Mouse (Mus musculus): ENCODE measurements around the gene Bend4. TPM values are rescaled to one million over a fixed set of nuclear protein-coding genes. Genes with fewer than 3 reads are reported as not detected.

The Bend4 gene
- total RNA-seq, 2 experiments from 2014 or later = 0.26 to 0.39 TPM

DNA sequence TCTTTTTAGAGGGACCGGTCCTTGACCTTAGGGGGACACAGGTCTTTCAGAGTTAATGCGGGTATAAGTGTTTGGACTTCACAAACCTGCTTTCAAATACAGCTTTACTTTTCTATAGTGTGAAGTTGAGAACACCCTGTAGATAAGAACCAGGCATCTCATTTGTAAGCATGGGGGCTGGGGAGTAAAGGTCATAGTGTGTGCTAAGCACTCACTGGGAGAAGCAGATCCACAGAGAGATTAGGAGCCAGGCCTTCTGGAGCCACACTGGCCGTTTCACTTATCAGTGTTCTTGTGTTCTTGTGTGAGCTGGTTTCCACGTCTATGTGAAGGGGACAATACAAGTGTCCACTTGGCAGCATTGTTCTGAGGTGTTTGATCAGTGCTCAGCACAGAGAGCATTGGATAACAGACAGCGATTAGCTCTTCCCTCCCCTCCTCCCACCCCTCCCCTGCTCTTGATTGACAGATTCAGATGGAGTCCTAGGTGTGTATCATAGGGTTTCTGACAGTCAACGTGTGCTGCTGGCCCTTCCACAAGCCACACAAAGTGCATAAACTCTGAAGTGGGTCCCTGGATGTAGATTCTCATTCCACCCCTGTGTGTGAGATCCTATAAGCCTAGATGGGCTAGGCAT, 14.8 kb upstream of the Bend4 start:
- TF ChIP-seq CTCF (IDR thresholded peaks at IDR 0.05) = no peak
- H3K27ac ChIP-seq = no peak overlapping the region
- intact Hi-C loops (cut with DNase I) = no loop called here
- no peak for DNase-seq
- no peak overlapping the region for H3K4me3 ChIP-seq

DNA sequence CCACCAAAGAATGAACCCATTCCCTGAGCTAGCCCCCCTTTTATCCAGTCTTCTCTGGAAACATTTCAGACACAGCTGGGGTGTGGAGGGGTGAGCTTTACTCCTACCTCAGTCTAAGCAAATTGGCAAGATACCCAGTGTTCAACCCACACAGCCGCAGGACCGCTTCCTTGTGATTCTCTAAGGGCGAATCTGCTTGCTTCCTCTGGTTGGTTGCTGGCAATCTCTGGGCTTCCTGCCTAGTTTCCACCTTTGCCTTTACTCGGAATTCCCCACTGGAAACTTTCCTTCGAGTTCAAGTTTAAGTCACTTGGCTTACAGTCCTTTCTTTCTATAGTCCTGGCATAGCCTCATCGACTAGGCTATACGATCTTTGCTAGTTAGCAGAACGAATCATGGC, 12.5 kb upstream of the Bend4 start:
- TF ChIP-seq CTCF (IDR thresholded peaks at IDR 0.05) = no peak
- no peak overlapping the region for H3K4me3 ChIP-seq
- DNase-seq = no peak
- H3K27ac ChIP-seq = no peak overlapping the region
- intact Hi-C loops (cut with DNase I) = no loop called here

DNA sequence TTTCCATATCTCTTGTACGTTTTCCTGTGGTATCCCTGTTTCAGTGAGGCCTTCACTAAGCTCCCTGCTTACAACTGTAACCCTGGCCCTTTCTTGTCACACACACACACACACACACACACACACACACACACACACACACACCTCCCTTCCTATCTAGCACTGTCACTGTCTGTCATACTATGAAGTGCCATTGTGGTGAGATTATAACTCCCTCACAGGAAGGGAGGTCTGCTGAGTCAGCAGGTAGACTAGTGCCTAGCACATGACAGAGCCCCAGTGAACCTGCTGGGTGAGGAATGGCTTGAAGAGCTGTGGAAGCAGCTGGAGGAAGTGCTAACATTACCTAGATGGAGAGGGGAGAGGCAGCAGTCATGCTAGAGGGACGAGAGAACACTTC, 9.3 kb upstream of the Bend4 start:
- TF ChIP-seq CTCF (IDR thresholded peaks at IDR 0.05) = no peak
- Histone ChIP-seq H3K27ac (no peak overlapping the region), H3K4me3 (no peak overlapping the region)
- intact Hi-C loops (cut with DNase I) = no loop called here
- no peak for DNase-seq

DNA sequence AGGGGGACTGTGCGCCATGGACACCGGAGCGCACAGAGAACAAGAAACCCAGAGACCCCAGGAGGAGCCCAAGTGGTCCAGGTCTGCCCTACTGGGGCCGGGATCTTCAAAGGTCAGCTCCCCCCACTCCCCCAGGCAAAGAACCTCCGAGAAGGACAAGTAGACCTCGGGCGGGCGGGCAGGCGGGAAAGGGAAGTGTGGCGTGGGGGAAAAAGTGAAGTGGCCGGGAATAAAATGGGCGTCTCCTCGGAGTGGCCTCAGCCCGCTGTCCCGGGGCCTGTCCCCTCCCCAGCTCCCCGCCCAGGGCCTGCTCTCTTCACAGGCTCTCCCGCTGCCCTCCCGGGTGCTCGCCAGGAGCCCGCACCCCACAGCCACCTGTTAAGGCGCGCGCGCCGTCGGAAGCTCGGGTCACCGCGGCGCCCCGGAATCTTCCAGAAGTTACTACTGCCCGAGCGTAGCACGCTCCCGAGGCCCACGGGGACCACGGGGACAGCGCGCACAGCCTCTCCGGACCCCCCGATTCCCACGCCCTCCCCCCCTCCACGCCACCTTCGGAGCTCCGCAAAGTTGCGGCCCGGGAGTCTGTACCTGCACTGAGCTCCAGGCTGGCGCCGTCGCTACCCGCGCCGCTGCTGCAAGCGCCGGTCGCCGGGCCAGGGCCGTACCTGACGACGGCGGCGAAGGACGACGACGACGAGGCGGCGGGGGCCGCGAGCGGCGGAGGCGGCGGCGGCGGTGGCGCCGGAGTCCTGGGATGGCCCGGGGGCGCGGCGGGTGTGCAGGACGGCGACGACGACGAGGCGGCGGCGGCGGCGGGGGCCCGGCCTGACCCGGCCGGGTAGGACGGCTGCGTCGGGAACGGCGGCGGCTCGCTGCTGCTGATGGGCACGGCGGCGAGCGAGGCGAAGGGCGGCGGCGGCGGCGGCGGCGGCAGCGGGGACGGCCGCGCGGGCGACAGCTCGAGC, 1.4 kb downstream of the Bend4 start:
- intact Hi-C loops (cut with DNase I) = no loop called here
- 0 out of 2 replicates have a peak overlapping the region, but pooled peaks have one; percentile 35 for H3K27ac ChIP-seq
- no peak for TF ChIP-seq CTCF (IDR thresholded peaks at IDR 0.05)
- peak; percentile 26 for DNase-seq
- H3K4me3 ChIP-seq = peak overlapping the region; percentile 82

DNA sequence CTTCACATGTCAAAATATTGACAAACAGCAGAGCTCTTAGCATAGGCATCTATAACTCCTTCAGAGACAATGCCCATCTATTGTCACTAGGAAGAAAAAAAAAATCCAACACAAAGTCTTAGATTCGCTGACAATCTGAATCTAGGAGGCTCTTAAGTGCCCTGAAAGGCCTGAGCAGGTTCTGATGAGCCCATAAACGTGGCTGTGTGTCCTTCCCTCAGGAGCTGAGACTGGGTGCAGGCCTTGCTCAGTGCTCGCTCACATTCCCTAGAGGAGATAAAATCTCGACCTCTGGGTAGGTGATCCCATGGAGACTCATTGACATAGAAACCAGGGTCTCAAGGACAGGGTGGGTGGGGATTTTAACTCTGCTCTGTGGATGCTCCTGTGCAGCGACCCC, 2.1 kb downstream of the Bend4 start:
- no peak for DNase-seq
- TF ChIP-seq CTCF (IDR thresholded peaks at IDR 0.05) = no peak
- H3K27ac ChIP-seq = no peak overlapping the region
- H3K4me3 ChIP-seq = peak overlapping the region; percentile 82
- intact Hi-C loops (cut with DNase I) = no loop called here

DNA sequence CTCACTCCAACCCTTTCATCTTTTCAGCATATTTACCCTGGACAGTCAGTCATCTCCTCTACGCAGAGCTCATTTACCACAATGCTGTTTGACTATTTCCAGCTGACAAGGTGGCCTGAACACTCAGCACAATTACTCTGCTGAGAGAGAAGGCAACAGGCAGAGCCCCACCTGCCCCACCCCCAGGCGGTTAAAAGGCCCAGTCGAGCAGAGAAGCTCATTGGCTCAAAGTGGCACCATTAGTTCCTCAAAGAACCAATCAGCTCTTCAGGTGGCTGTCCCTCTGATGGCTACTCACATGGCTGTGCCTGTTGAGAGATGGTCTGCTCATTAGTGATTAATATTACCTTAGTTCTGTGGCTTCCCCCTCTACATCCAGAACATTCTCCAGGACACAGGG, 3.5 kb downstream of the Bend4 start:
- DNase-seq = no peak
- no peak overlapping the region for H3K4me3 ChIP-seq
- intact Hi-C loops (cut with DNase I) = no loop called here
- no peak for TF ChIP-seq CTCF (IDR thresholded peaks at IDR 0.05)
- H3K27ac ChIP-seq = no peak overlapping the region

DNA sequence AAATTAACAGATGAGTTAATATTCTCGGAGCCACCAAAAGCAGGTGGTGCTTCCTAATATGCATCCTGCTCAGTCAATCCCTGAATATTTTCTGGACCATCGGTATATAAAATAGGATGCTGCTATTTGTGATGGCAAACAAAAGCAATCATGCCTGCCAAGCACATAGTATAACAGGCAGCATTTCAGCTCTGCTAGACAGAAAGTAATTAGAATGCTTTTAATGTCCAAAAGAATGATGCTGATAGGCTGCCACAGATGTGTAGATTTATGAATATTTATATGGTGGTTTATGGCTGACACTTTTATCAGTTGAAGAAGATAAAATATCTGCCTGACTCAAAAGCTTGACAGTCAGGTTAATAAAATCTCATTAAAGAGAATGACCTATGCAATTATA, 4.1 kb downstream of the Bend4 start:
- intact Hi-C loops (cut with DNase I) = no loop called here
- DNase-seq = no peak
- TF ChIP-seq CTCF (IDR thresholded peaks at IDR 0.05) = no peak
- Histone ChIP-seq H3K4me3 (no peak overlapping the region), H3K27ac (no peak overlapping the region)

DNA sequence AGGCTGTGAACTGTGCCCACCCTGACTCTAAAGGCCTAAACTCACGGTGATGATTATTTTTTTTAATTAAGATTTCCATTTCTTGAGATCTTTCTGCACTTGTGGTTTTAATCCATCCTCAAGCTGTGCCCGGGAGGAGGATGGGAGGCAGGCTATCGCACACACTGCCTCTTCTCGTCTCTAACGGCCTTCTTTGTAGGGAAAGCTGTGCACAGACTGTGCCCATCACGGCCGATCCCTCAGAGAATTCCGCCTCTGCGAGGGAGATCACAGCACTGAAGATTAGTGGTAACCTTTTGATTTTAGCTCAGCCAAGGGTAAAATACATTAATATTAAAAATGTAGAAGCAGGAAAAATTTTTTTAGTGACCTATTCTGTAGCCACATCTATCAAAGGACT, 4.8 kb downstream of the Bend4 start:
- intact Hi-C loops (cut with DNase I) = no loop called here
- Histone ChIP-seq H3K4me3 (no peak overlapping the region), H3K27ac (no peak overlapping the region)
- no peak for DNase-seq
- no peak for TF ChIP-seq CTCF (IDR thresholded peaks at IDR 0.05)

DNA sequence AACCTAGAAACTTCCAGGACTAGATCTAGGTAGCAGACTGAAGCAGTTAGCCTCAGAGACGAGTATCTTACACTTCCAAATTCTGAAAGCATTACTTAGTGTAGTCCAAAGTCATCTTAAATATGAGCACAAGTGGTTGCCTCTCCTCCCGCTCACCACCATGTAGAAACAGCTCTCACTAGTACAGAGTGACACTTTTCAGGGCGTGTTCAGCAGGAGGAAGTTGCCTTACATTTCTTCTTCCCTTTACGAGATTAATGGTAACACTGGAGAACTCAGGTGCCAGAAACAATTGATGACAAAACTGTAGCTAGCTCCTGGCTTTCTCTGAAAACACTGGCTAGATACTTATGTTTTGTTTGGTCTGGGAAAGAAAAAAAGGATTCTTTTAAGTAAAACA, 8.7 kb downstream of the Bend4 start:
- intact Hi-C loops (cut with DNase I) = no loop called here
- DNase-seq = no peak
- TF ChIP-seq CTCF (IDR thresholded peaks at IDR 0.05) = no peak
- H3K4me3 ChIP-seq = no peak overlapping the region
- H3K27ac ChIP-seq = no peak overlapping the region

DNA sequence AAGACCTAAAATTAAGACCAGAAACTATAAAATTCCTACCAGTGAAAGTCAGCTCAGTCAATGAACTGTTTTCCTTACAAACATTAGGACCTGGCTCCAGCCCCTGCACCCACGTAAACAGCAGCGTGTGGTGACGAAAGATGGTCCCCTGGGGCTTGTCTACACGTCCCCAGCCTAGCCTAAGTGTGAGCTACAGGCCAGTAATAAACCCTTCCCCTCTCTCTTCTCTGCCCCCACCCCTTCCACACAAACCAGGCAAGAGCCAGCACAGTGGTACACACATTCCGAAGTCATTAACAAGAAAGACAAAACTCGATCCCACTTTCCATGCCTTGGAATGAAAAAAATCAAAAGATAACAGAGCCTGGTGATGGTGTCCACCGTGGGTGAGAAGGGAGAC, 16.6 kb downstream of the Bend4 start:
- no peak overlapping the region for H3K4me3 ChIP-seq
- DNase-seq = no peak
- intact Hi-C loops (cut with DNase I) = no loop called here
- no peak for TF ChIP-seq CTCF (IDR thresholded peaks at IDR 0.05)
- no peak overlapping the region for H3K27ac ChIP-seq

DNA sequence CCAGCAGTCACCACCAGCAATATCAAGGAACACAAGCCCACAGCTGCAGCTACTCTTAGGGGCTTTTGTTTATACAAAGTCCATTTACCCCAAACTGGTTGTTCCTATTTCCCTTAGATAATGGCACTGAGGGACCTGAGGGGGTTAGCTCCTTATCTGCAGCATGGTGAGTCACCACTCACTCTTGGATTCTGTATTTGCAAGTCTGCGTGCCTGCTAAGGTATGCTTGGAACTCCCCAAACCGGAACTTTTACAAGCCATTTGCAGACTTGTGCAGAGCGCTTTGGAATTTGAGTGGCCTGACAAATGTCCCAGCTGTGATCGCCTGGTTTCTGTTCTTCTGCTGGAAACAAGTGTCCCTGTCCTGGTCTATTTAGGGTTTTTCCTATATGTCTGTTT, 17.7 kb downstream of the Bend4 start:
- intact Hi-C loops (cut with DNase I) = no loop called here
- Histone ChIP-seq H3K27ac (no peak overlapping the region), H3K4me3 (no peak overlapping the region)
- DNase-seq = no peak
- TF ChIP-seq CTCF (IDR thresholded peaks at IDR 0.05) = no peak

DNA sequence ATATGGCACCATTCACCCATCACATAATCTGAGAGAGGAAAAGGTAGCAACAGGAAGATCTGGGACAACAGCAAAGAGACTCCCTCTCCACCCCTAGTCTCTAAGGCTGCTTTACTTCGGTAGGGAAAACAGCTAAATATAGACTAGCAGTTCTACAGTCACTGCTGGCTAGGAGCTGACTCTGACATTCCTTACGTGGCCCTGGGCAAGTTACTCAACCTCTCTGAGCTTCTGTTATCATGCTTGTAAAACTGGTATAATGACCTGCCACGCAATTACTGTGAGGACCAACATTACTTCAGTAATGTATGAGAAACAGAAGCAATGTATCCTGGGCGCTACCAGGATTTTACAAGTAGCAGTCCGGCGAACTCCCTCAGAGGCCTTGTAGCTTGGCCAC, 19.7 kb downstream of the Bend4 start:
- DNase-seq = no peak
- Histone ChIP-seq H3K4me3 (no peak overlapping the region), H3K27ac (no peak overlapping the region)
- intact Hi-C loops (cut with DNase I) = no loop called here
- TF ChIP-seq CTCF (IDR thresholded peaks at IDR 0.05) = no peak

DNA sequence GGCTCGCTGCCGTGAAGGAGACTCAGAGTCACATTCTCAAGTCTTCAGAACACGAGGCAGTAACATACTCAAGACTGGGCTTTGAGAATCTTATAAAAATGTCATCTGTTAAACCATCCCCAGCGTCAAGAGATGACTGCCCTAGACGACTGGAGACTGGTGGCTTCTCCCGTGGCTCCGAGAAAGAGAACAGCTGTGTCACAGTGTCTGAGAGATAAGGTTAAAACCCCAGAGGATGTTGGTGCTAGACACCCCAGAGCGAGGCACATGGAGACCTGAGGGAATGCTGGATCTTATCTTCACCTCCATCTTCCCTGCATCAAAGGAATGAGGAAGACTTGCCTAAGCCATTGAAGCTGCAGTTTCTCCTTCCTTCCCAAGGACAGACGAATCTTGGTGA, 23.2 kb downstream of the Bend4 start:
- no peak for TF ChIP-seq CTCF (IDR thresholded peaks at IDR 0.05)
- Histone ChIP-seq H3K27ac (no peak overlapping the region), H3K4me3 (no peak overlapping the region)
- intact Hi-C loops (cut with DNase I) = no loop called here
- DNase-seq = no peak
